ENCODE assay signal across 10 mouse cellular contexts in the genomic region with DNA sequence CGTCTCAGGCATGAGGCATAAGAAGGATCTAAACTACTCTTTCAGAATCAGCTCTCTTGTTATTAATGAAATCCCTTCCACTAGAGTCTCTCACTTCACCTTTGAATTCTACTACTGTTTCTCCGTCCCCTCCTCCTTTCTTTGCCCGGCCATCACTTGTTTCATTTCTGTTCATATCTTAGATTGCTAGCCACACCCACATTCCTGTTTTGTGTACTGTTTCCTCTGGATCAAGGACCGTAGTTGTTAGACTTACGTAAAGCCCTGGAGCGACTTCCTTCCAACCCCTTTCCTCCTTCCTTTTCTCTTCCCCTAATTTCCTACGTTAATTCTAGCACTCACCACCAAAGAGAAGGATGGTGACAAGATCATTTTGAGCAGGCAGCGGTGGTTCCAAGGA. TPM values are rescaled to one million over a fixed set of nuclear protein-coding genes. Genes with fewer than 3 reads are reported as not detected.
DNase-seq lines count a peak whose midpoint lies in the region; ATAC-seq and TF ChIP-seq lines count a peak whose summit lies in the region.
"Had no signal": no experiment of that assay in that cellular context is flagged by ENCODE, and none has a peak within 500 bp of the region (broad histone marks: within the 10 kb centered on the region; RNA-seq: fewer than 3 reads in every experiment).

No protein-coding gene starts in this region.

- H3K36me3 ChIP-seq in embryonic facial prominence, embryonic 14.5 days (ENCODE audit: control insufficient read depth, insufficient read depth, low read length) = no peaks in the 10 kb centered on the region
- no peaks in the 10 kb centered on the region; the same call in 1 of the 2 replicates for H3K36me3 ChIP-seq in kidney, postnatal 0 days (ENCODE audit: insufficient read depth, low read length)
- H3K36me3 ChIP-seq in myocyte (ENCODE audit: control insufficient read depth, insufficient read depth) = no peaks in the 10 kb centered on the region

- WGBS in embryonic facial prominence, embryonic 14.5 days = 24% methylated on average over 8 of the region's 8 CpGs
- 7% methylated on average over 8 of the region's 8 CpGs for WGBS in kidney, postnatal 0 days

- peaks cover 35% of the 10 kb centered on the region for H3K27me3 ChIP-seq in embryonic facial prominence, embryonic 14.5 days (replicated peaks; ENCODE audit: control insufficient read depth, insufficient read depth, low read length)
- H3K27me3 ChIP-seq in kidney, postnatal 0 days (ENCODE audit: insufficient read depth, low read length) = no peaks in the 10 kb centered on the region
- no peaks in the 10 kb centered on the region for H3K27me3 ChIP-seq in myocyte (ENCODE audit: control insufficient read depth, insufficient read depth, insufficient read length)

- no peak for TF ChIP-seq CTCF in layer of hippocampus, adult 2 months (conservative IDR thresholded peaks at IDR 0.05)
- TF ChIP-seq CTCF in kidney, postnatal 0 days (IDR thresholded peaks at IDR 0.05; ENCODE audit: low read depth) = no peak

- no peak for DNase-seq in layer of hippocampus, adult 2 months (ENCODE audit: low spot score in 2 of 2)
- no peak for DNase-seq in layer of hippocampus, adult 11-12 months (ENCODE audit: low spot score)
- DNase-seq in embryonic facial prominence, embryonic 14.5 days (ENCODE audit: low spot score) = no peak
- DNase-seq in kidney, postnatal 0 days (ENCODE audit: low spot score) = peak; percentile 81
- no peak for DNase-seq in left cerebral cortex, postnatal 36 days (ENCODE audit: low spot score in 2 of 2)
- no peak for DNase-seq in adrenal gland, postnatal 25 days
- DNase-seq in cerebellum, postnatal 10 days = no peak
- DNase-seq: cerebellum, adult 2 months; left cerebral cortex, postnatal 4 days had no signal

- H3K9ac ChIP-seq in embryonic facial prominence, embryonic 14.5 days (ENCODE audit: low read depth, low read length) = no peak overlapping the region
- peak overlapping the region; percentile 75 for H3K9ac ChIP-seq in kidney, postnatal 0 days (ENCODE audit: low read depth, low read length)

- 0 out of 2 replicates have a peak, but pooled peaks cover 5% of the 10 kb centered on the region for H3K9me3 ChIP-seq in embryonic facial prominence, embryonic 14.5 days (ENCODE audit: control insufficient read depth, low read length)
- no peaks in the 10 kb centered on the region for H3K9me3 ChIP-seq in kidney, postnatal 0 days (replicated peaks; ENCODE audit: low read length)

- no peak overlapping the region for H3ac ChIP-seq in myocyte (ENCODE audit: control insufficient read depth, insufficient read length)

- intact Hi-C loops in left cerebral cortex, postnatal 36 days (cut with DNase I) = no loop called here

- peak overlapping the region; percentile 52 for H3K4me3 ChIP-seq in layer of hippocampus, adult 2 months
- peak overlapping the region; percentile 49 for H3K4me3 ChIP-seq in embryonic facial prominence, embryonic 14.5 days (ENCODE audit: low read depth, low read length)
- peak overlapping the region; percentile 61 for H3K4me3 ChIP-seq in kidney, postnatal 0 days (replicated peaks; ENCODE audit: low read depth, low read length)
- peak overlapping the region; percentile 76 for H3K4me3 ChIP-seq in myocyte

- no peak for ATAC-seq in embryonic facial prominence, embryonic 14.5 days (ENCODE audit: low read depth)
- ATAC-seq in kidney, postnatal 0 days (replicated peaks; ENCODE audit: low FRiP score, low read depth) = no peak

- H3K4me1 ChIP-seq in embryonic facial prominence, embryonic 14.5 days (ENCODE audit: control insufficient read depth, insufficient read depth, low read length) = peaks cover 15% of the 10 kb centered on the region; the same call in 1 of the 2 replicates
- H3K4me1 ChIP-seq in kidney, postnatal 0 days (replicated peaks; ENCODE audit: insufficient read depth, low read length) = peaks cover 34% of the 10 kb centered on the region

- peak overlapping the region; percentile 65 for H3K4me2 ChIP-seq in embryonic facial prominence, embryonic 14.5 days (ENCODE audit: low read depth, low read length)
- peak overlapping the region; percentile 72 for H3K4me2 ChIP-seq in kidney, postnatal 0 days (ENCODE audit: low read length)
- peak overlapping the region; percentile 78 for H3K4me2 ChIP-seq in myocyte (ENCODE audit: low read depth)

- TF ChIP-seq POLR2A in myocyte (IDR thresholded peaks at IDR 0.05; ENCODE audit: insufficient read length, low read depth) = no peak

- H3K79me2 ChIP-seq in myocyte (ENCODE audit: control insufficient read depth, insufficient read depth) = peaks cover 21% of the 10 kb centered on the region

- peak overlapping the region; percentile 59; the same call in 1 of the 2 replicates for H3K27ac ChIP-seq in layer of hippocampus, adult 2 months
- no peak overlapping the region for H3K27ac ChIP-seq in embryonic facial prominence, embryonic 14.5 days (replicated peaks; ENCODE audit: low read depth, low read length)
- H3K27ac ChIP-seq in kidney, postnatal 0 days = peak overlapping the region; percentile 91

TF ChIP-seq in myocyte, 11 proteins besides CTCF, POLR2A, EP300 and RAD21:
- TF ChIP-seq CEBPB (IDR thresholded peaks at IDR 0.05; ENCODE audit: insufficient read depth, poor library complexity, severe bottlenecking) (no peak), TCF3 (IDR thresholded peaks at IDR 0.05; ENCODE audit: insufficient read length, low read depth) (no peak), E2F4 (IDR thresholded peaks at IDR 0.05; ENCODE audit: insufficient read depth) (no peak), MAX (IDR thresholded peaks at IDR 0.05; ENCODE audit: low read depth) (no peak), MYOD1 (IDR thresholded peaks at IDR 0.05; ENCODE audit: control insufficient read depth in 1 of 3, insufficient read length in 2 of 3, low read depth in 2 of 3) (no peak), POLR2AphosphoS2 (IDR thresholded peaks at IDR 0.05; ENCODE audit: insufficient read length, low read depth) (no peak), TCF12 (IDR thresholded peaks at IDR 0.05; ENCODE audit: insufficient read depth, poor library complexity, severe bottlenecking) (no peak), USF1 (IDR thresholded peaks at IDR 0.05; ENCODE audit: low read depth) (no peak), SRF (IDR thresholded peaks at IDR 0.05; ENCODE audit: control insufficient read depth, insufficient read length, low read depth) (no peak), MYOG (IDR thresholded peaks at IDR 0.05; ENCODE audit: control insufficient read depth in 1 of 3, insufficient read depth in 1 of 3, insufficient read length in 2 of 3, low read depth in 2 of 3) (no peak), REST (IDR thresholded peaks at IDR 0.05; ENCODE audit: insufficient read depth, insufficient read length) (no peak)

RNA-seq across cellular contexts. Expression of gene F11r, which starts 1.7 kb away (rescaled TPM):
- 1 to 10 TPM; 5.7 to 6.9 TPM for total RNA-seq in layer of hippocampus, adult 2 months (2021)
- 27.0 and 29.5 TPM in 2 replicates for polyA plus RNA-seq in embryonic facial prominence, embryonic 14.5 days (2014; fragmentation: Nextera tagmentation; extraction: Ambion mirVana)
- 93.0 and 114 TPM in 2 replicates for polyA plus RNA-seq in kidney, postnatal 0 days (2015; fragmentation: Nextera tagmentation; extraction: Ambion mirVana)
- polyA plus RNA-seq in myocyte (2012; fragmentation: generic; extraction: Trizol) = 24.2 TPM
- 1 to 10 TPM; 4.9 to 5.3 TPM for total RNA-seq in left cerebral cortex, postnatal 36 days (2021)
- 40.1 and 59.7 TPM in 2 replicates for total RNA-seq in adrenal gland, postnatal 25 days (2021)

RNA-seq across cellular contexts. Expression of gene Tstd1, which starts 20.4 kb away (rescaled TPM):
- total RNA-seq in layer of hippocampus, adult 2 months (2021) = 1 to 10 TPM; 4.1 to 5.6 TPM
- polyA plus RNA-seq in embryonic facial prominence, embryonic 14.5 days (2014; fragmentation: Nextera tagmentation; extraction: Ambion mirVana) = 2.0 and 3.6 TPM in 2 replicates
- polyA plus RNA-seq in kidney, postnatal 0 days (2015; fragmentation: Nextera tagmentation; extraction: Ambion mirVana) = 3.6 and 4.8 TPM in 2 replicates
- polyA plus RNA-seq in myocyte (2012; fragmentation: generic; extraction: Trizol) = 0.41 TPM
- 1 to 10 TPM; 1.1 to 1.9 TPM for total RNA-seq in left cerebral cortex, postnatal 36 days (2021)
- 5.2 and 6.3 TPM in 2 replicates for total RNA-seq in adrenal gland, postnatal 25 days (2021)

RNA-seq across cellular contexts. Expression of gene Usf1, which starts 28.0 kb away (rescaled TPM):
- total RNA-seq in layer of hippocampus, adult 2 months (2021) = 100 to 1,000 TPM; 126 to 128 TPM
- polyA plus RNA-seq in embryonic facial prominence, embryonic 14.5 days (2014; fragmentation: Nextera tagmentation; extraction: Ambion mirVana) = 68.9 and 84.9 TPM in 2 replicates
- polyA plus RNA-seq in kidney, postnatal 0 days (2015; fragmentation: Nextera tagmentation; extraction: Ambion mirVana) = 64.0 and 73.0 TPM in 2 replicates
- polyA plus RNA-seq in myocyte (2012; fragmentation: generic; extraction: Trizol) = 106 TPM
- total RNA-seq in left cerebral cortex, postnatal 36 days (2021) = 100 to 1,000 TPM; 107 to 113 TPM
- total RNA-seq in adrenal gland, postnatal 25 days (2021) = 62.9 and 95.1 TPM in 2 replicates

RNA-seq across cellular contexts. Expression of gene Arhgap30, which starts 50.3 kb away (rescaled TPM):
- 1 to 10 TPM; 1.9 to 2.2 TPM for total RNA-seq in layer of hippocampus, adult 2 months (2021)
- 1.9 and 2.0 TPM in 2 replicates for polyA plus RNA-seq in embryonic facial prominence, embryonic 14.5 days (2014; fragmentation: Nextera tagmentation; extraction: Ambion mirVana)
- polyA plus RNA-seq in kidney, postnatal 0 days (2015; fragmentation: Nextera tagmentation; extraction: Ambion mirVana) = 0.83 and 0.99 TPM in 2 replicates
- polyA plus RNA-seq in myocyte (2012; fragmentation: generic; extraction: Trizol) = 0.02 TPM
- total RNA-seq in left cerebral cortex, postnatal 36 days (2021) = 1 to 10 TPM; 1.7 to 1.8 TPM
- total RNA-seq in adrenal gland, postnatal 25 days (2021) = 1.8 and 2.2 TPM in 2 replicates
